In the genomic region with DNA sequence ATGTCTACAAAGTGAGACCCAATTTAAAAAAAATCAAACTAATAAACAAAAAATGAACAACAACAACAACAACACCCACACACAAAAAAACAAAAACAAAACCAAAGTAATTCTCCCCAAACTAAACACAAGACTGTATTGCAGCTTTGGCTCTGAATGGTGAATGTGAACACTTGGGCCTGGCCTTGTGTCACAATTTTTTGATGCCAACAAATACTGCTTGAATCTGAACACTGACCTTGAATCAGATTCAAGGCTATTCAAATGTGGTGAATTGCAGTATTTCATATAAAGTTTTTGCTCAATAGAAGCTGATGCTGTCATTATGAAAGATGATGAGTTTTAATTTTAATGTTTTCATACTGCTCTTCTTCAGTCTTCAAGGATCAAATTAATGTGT, we compare ENCODE assay signal across 26 mouse cellular contexts.
"Had no signal": no experiment of that assay in that cellular context is flagged by ENCODE, and none has a peak within 500 bp of the region (broad histone marks: within the 10 kb centered on the region; RNA-seq: fewer than 3 reads in every experiment).

No protein-coding gene starts in this region.

- H3K36me3 ChIP-seq: heart, embryonic 10.5 days; heart, embryonic 12.5 days; hindbrain, embryonic 10.5 days; hindbrain, embryonic 12.5 days; intestine, embryonic 15.5 days; limb, embryonic 13.5 days; limb, embryonic 15.5 days; liver, embryonic 12.5 days had no signal

- DNase-seq: gastrocnemius, postnatal 10 days; gastrocnemius, postnatal 25 days; heart, adult 18-20 months; heart, postnatal 10 days; heart, postnatal 4 days; kidney, adult 18-20 months; kidney, adult 8-10 months; kidney, postnatal 14 days; kidney, postnatal 36 days; layer of hippocampus, adult 9-11 months; layer of hippocampus, postnatal 36 days; left cerebral cortex, postnatal 4 days had no signal

- H3K9me3 ChIP-seq: heart, embryonic 10.5 days; heart, embryonic 12.5 days; hindbrain, embryonic 10.5 days; hindbrain, embryonic 12.5 days; intestine, embryonic 15.5 days; limb, embryonic 13.5 days; limb, embryonic 15.5 days had no signal

- H3K4me1 ChIP-seq: heart, embryonic 10.5 days; heart, embryonic 12.5 days; hindbrain, embryonic 10.5 days; hindbrain, embryonic 12.5 days; intestine, embryonic 15.5 days; limb, embryonic 13.5 days; limb, embryonic 15.5 days; liver, embryonic 12.5 days had no signal

- H3K4me3 ChIP-seq: heart, embryonic 10.5 days; heart, embryonic 12.5 days; hindbrain, embryonic 10.5 days; hindbrain, embryonic 12.5 days; intestine, embryonic 15.5 days; limb, embryonic 13.5 days; limb, embryonic 15.5 days; liver, embryonic 12.5 days had no signal

- H3K4me2 ChIP-seq: heart, embryonic 12.5 days; hindbrain, embryonic 12.5 days; hindbrain, embryonic 14.5 days; intestine, embryonic 15.5 days; limb, embryonic 13.5 days; limb, embryonic 15.5 days; liver, embryonic 12.5 days had no signal

- H3K27ac ChIP-seq: heart, embryonic 10.5 days; hindbrain, embryonic 10.5 days; hindbrain, embryonic 12.5 days; hindbrain, embryonic 14.5 days; intestine, embryonic 15.5 days; kidney, postnatal 0 days; limb, embryonic 13.5 days; limb, embryonic 15.5 days; liver, embryonic 12.5 days; liver, embryonic 14.5 days had no signal

- H3K9ac ChIP-seq: heart, embryonic 12.5 days; hindbrain, embryonic 12.5 days; hindbrain, embryonic 14.5 days; intestine, embryonic 15.5 days; limb, embryonic 13.5 days; limb, embryonic 15.5 days; liver, embryonic 12.5 days; liver, embryonic 14.5 days had no signal

- H3K27me3 ChIP-seq: heart, embryonic 12.5 days; hindbrain, embryonic 12.5 days; intestine, embryonic 15.5 days; limb, embryonic 13.5 days; limb, embryonic 15.5 days; liver, embryonic 12.5 days had no signal

- ATAC-seq: hindbrain, embryonic 16.5 days; inflammation-experienced regulatory T-cells, adult 6 months; intestine, embryonic 15.5 days; intestine, postnatal 0 days; liver, embryonic 12.5 days had no signal
